Mouse (Mus musculus) adrenal gland, adult 2 months (tissue): ENCODE measurements around the gene Map7. TPM values are rescaled to one million over a fixed set of nuclear protein-coding genes. Genes with fewer than 3 reads are reported as not detected.

Source experiments
- DNase-seq: peaks from one replicate; pipeline ENCODE4 v3.0.0; 2021
- polyA plus RNA-seq: library from polyadenylated mRNA; depleted of rRNA; stranded (reverse); fragments of >200 nt; gene quantifications from 2 replicates; pipeline ENCODE4 v1.2.3, GENCODE M21; 2012
- total RNA-seq, 2 experiments: library from RNA; stranded (reverse); gene quantifications; 2 replicates each; pipeline ENCODE4 v1.2.3; 2021

The Map7 gene
- total and polyA plus RNA-seq, 3 experiments = 8.9 to 18.1 (median 14.6) TPM

DNA sequence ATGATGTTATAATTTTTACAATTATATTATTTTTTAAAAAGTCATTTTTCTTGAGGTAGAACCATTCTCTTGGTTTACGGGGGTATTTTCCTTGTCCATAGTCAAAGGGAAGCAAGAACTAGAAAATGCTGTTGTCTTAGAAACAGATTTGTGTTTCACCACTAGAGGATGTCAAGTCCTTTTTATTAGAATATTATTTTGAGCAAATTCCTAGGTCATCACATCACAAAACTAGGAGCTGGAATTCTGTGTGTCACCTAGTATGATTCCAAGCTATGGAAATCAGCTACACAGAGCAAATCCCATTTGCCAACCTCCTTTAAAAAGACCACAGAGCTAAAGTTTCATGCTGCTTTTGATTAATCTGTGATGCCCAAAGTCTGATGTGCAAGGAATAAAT lies 3.9 kb downstream of the Map7 start:
- no peak for DNase-seq

GRCm38 (mm10) chr10:20153507-20153906 lies 5.2 kb downstream of the Map7 start:
- no peak for DNase-seq

DNA sequence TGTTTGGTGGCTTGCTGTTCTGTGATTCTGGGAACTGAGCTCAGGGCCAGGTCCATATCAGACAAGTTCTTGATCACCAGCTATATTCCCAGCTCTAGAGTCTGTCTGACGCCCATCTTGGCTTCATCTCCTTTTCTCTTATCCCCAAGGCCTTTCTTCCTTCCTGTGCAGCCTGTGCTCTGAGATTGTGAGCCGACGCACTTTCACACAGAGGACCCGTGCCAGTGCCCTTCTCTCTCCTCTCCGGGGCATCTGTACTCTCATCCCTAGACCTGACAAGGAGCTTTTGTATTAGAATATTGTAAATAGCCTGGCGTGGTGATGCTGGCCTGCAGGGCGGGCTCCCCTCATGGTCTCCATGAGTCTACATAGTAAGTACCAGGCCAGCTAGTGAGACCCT lies 7.1 kb downstream of the Map7 start:
- DNase-seq = no peak

- DNase-seq = no peak
Observed at GRCm38 (mm10) chr10:20157021-20157726, 8.9 kb downstream of the Map7 start.

- DNase-seq = no peak
Observed at GRCm38 (mm10) chr10:20158756-20159155, 10.5 kb downstream of the Map7 start.

DNA sequence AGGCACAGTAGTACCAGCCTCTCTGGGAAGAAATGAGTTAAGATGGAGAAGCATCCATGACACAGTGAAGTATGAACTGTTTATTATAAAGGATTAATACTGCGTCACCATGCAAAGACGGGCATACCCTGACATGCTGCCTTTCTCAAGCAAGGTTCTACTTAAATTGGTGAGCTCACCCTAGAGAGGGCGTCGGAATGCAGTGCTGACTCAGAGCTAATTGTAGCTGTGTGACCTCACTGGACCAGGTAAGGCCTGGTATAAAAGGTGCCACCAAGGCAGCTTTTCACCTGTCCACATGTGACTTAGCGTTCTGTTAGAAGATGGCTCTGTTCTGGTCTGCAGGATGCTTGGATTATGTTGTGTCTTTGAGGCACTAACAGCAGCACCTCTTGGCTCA lies 11.0 kb downstream of the Map7 start:
- no peak for DNase-seq

DNA sequence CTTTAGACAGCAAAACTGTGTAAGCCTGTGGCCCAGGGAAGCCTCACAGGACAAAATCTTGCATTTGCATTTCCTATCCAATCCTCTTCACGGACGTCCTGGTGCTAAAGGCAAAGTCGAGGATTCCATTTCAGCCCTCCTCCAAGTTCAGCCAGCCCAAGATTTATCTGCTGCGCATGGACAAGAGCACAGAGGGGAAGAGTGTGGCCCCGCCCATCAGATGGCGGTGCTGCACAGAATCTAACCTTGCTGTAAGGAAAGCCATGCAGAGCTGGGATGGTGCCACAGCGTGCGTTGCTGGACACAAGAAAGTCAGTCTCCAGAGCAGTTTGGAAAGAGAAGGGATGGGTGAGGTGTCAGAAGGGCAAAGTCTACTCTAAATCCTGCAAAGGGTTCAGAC lies 12.6 kb downstream of the Map7 start:
- peak; percentile 47 for DNase-seq

DNA sequence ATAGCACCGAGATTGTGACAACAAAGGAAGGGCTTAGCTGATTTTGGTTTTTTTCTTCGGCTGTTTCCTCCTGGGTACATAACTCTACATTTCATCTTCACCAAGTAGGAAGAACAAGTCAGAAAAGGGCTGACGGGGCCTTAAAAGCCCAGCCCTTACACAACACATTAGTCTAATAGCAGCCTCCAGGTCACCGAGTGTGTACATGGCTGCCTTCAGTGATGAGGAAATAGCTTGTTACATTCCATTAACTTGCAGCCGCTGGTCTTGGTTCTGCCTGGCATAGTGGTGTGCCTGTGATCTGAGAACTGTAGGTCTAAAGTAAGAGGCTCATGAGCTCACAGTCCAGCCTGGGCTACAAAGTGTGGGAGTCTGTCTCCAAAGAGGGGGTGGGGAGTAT lies 16.5 kb downstream of the Map7 start:
- DNase-seq = no peak

GRCm38 (mm10) chr10:20166797-20167196 lies 18.5 kb downstream of the Map7 start:
- DNase-seq = no peak

DNA sequence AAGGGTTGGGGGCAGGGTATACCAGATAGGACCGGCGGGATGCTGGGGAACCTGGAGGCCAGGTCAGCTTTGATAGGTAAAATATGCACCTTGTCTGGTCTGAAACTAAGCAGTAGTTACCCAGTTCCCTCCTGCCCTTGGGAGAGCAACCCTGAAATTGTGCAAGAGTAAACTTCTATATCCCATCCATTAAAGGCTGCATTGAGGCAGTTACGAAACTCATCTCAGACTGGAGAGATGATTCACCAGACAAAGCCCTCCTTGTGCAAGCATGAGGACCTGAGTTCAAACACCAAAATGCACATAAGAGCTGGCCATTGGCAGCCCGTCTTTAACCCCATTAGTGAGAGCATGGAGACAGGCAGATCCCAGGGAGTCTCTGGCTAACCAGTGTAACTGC lies 19.2 kb downstream of the Map7 start:
- DNase-seq = no peak

GRCm38 (mm10) chr10:20169182-20169674 lies 21.0 kb downstream of the Map7 start:
- DNase-seq = no peak

GRCm38 (mm10) chr10:20169927-20170604 lies 21.8 kb downstream of the Map7 start:
- no peak for DNase-seq

DNA sequence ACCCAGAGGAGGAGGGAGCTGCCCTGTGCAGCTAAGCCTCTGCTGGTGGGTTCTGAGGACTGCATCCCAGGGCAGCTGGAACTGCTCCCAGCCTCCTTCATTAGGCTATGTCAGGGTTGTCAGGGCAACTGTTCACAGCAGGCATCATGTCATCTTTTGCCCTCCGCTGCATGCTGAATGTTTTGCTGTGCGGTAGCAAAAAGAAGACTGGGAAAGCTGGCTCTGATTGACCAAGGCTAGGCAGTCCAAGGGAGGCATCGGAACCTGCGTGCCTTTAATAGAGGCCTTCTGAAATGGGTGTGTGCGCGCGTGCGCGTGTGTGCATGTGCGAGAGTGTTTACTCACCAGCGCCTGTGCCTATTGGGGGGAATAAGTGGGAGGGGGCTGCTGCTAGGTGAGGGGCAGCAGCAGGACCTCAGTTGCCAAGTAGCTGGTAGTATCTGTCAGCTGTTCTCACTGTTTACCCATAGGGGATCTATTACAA lies 22.4 kb downstream of the Map7 start:
- peak; percentile 74 for DNase-seq

DNA sequence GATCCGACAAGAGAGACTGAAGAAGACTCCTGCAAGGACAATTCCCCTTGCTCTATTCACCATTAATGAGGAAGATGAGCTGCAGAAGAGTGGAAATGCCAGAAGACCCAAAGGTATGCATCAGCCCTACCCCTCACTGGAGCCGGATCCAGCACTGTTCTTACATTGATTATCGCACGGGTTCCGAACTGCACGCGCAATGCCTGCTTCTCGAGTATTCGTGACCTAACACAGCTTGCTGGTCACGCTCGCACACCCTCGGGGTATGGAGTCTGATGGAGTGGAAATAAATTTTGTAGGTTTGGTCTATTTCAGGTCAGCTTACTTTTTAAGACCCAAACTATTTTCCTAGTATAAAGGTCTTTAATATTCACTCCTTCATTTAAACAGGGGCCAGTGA lies 22.9 kb downstream of the Map7 start:
- DNase-seq = no peak

DNA sequence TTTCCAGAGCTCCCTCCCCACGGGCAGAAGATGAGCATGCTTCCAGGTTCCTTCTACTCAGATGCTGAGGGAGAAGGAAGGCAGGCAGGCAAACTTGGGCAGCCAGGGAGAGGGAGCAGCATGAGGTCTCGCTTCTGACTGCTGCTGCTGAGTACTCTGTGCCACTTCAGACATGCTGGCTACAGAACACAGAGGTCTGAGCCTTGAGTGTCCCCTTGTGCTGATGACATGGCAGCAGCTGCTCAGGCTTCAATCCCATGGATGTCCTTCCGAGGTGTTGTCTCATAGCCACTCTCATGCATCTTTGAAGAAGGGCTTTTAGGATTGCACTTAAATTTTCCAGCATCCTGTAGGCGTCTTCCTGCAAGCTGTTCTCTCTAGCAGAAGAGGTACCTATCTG lies 23.5 kb downstream of the Map7 start:
- no peak for DNase-seq

- DNase-seq = no peak
Observed at GRCm38 (mm10) chr10:20173733-20174132, 25.5 kb downstream of the Map7 start.

- no peak for DNase-seq
Observed at GRCm38 (mm10) chr10:20176054-20176453, 27.8 kb downstream of the Map7 start.

- DNase-seq = no peak
Observed at GRCm38 (mm10) chr10:20178807-20179605, 30.7 kb downstream of the Map7 start.

DNA sequence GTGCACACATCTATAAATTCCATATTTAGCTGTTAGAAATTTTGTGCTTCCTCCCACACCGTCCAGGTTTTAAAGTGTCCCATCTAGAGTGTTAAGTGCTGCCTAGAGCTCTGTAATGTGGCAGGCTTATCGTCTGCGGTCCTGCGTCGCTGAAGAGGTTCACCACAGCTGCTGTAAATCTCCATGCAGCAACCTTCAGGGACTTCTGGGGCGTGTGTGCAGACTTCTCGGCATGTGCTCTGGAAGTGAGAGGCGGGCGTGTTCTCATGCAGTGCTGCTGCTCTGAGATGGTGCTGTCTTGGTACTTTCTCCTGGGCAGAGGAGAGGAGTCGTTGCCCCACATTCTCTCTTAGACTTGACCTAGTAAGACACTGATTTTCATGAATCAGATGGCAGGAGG lies 32.9 kb downstream of the Map7 start:
- no peak for DNase-seq

DNA sequence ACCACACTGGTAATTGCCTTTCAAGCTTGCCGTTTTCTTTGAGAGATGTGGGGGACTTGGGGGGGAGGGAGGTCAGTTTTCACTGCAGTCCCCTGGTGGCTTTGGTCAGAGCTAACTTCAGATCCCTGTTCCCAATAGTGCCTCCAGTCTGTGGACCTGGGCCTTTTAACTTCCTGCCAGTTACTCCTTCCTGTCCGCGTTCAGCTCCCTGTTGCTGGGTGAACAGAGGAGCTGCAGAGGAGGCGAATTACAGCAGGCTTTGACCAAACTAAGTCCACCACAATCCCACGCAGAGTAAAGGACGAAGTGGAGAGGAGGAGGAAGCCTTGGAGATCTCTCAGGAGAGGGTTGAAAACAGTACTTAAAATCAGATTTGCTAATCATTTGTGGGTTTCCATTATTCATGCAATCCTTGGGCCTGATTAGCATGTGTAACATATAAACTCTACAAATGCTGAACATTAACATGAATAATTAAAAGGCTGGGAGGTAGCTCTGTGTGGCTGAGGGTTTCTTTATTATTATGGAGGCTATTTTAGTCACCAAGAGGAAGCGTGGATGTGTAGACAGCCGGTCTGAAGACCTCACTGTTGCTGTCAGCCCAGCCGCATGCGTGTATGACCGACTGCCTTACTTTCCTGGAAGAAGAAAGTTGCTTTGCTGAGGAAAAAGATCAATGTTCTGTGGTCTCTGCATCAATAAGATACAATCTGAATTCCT lies 33.6 kb downstream of the Map7 start:
- no peak for DNase-seq

DNA sequence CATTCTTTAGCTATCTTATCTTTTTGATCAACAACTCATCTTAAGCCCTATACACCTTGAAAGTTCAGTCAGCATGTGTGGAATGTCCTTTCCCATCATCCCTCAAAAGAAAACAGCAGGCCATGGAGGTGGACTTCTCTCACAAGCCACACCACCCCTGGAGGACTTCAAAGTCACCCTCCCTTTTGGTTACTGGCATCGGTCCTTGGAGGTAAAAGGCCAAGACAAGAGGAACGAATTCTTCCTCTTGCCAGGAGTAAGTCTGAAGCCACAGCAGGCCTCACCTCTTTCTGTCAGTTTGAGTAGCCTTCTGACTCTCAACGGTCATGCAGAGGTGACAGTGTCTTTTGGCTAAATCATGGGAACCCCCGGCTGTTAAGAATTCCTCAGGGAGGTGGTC lies 36.1 kb downstream of the Map7 start:
- DNase-seq = no peak

DNA sequence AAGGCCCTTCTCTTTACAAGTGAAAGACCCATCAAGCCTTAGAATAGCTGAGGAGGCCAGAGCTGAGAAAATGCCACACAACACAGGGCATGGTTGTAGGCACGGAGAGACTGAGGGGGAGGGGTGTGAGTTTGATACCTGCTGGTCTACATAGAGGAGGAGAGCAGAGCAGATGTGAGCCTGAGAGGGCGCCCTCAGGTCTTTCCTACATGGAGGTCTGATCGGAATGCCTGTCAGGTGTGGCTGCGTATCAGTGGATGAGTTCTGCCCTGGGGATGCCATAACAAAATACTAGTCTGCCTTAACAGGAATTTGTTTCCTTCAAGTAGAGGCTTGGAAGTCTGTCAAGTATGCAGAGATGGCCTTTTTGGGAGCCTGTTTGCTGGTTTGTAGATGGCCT lies 37.0 kb downstream of the Map7 start:
- DNase-seq = no peak
